Mouse (Mus musculus): ENCODE measurements around the gene Mcoln2.

GRCm38 (mm10) chr3:146237676-146238075, 88.0 kb downstream of the Mcoln2 start:
- TF ChIP-seq HCFC1 (IDR thresholded peaks at IDR 0.05; ENCODE audit: low read depth, low read length) = no peak
- no peak for TF ChIP-seq ZNF384 (IDR thresholded peaks at IDR 0.05; ENCODE audit: low read depth, low read length)
- TF ChIP-seq MXI1 (IDR thresholded peaks at IDR 0.05; ENCODE audit: low read depth, low read length) = no peak
- TF ChIP-seq POLR2AphosphoS2 (IDR thresholded peaks at IDR 0.05; ENCODE audit: low read length) = no peak
- TF ChIP-seq POLR2A (IDR thresholded peaks at IDR 0.05; ENCODE audit: control insufficient read depth in 1 of 2, insufficient read depth in 1 of 2, low read depth in 1 of 2, low read length in 2 of 2, poor library complexity in 1 of 2) = no peak
- TF ChIP-seq GABPA (IDR thresholded peaks at IDR 0.05; ENCODE audit: low read depth, low read length) = no peak
- no peak for TF ChIP-seq ZC3H11A (IDR thresholded peaks at IDR 0.05; ENCODE audit: low read depth, low read length)
- TF ChIP-seq CTCF (IDR thresholded peaks at IDR 0.05 in 2 of 3, conservative IDR thresholded peaks at IDR 0.05 in 1 of 3; ENCODE audit: control insufficient read depth in 1 of 3, insufficient read depth in 1 of 3, low read depth in 2 of 3, low read length in 3 of 3, poor library complexity in 1 of 3, severe bottlenecking in 1 of 3) = no peak
- TF ChIP-seq TAL1 (IDR thresholded peaks at IDR 0.05; ENCODE audit: low read length) = no peak
- TF ChIP-seq E2F4 (IDR thresholded peaks at IDR 0.05; ENCODE audit: borderline replicate concordance, low read depth, low read length) = no peak
- no peak for TF ChIP-seq EP300 (IDR thresholded peaks at IDR 0.05; ENCODE audit: low read depth in 1 of 2, low read length in 2 of 2)
- no peak for TF ChIP-seq MAFK (IDR thresholded peaks at IDR 0.05; ENCODE audit: borderline replicate concordance, low read depth, low read length)
- TF ChIP-seq MEF2A (IDR thresholded peaks at IDR 0.05; ENCODE audit: extremely low read depth, insufficient replicate concordance, low read depth, low read length, poor library complexity, severe bottlenecking) = no peak
- TF ChIP-seq USF1 (IDR thresholded peaks at IDR 0.05; ENCODE audit: low read depth, low read length) = no peak
